In genomic region chr1:180541251-180541650, GRCm38 (mm10) we compare ENCODE assay signal across 16 mouse cellular contexts. TPM values are rescaled to one million over a fixed set of nuclear protein-coding genes. Genes with fewer than 3 reads are reported as not detected.
A peak's percentile ranks its signal among the peaks of the same experiment; 100 is the strongest.
DNase-seq lines count a peak whose midpoint lies in the region; ATAC-seq and TF ChIP-seq lines count a peak whose summit lies in the region.
"Had no signal": no experiment of that assay in that cellular context is flagged by ENCODE, and none has a peak within 500 bp of the region (broad histone marks: within the 10 kb centered on the region; RNA-seq: fewer than 3 reads in every experiment).

No protein-coding gene starts in this region.

- no peak for DNase-seq in hindbrain, postnatal 0 days (ENCODE audit: low spot score)
- no peak for DNase-seq in hindbrain, embryonic 10.5 days (ENCODE audit: low spot score)
- no peak for DNase-seq in midbrain, postnatal 0 days (ENCODE audit: low spot score)
- DNase-seq in stomach, postnatal 0 days (ENCODE audit: low spot score): no peak
- no peak for DNase-seq in layer of hippocampus, adult 11-12 months (ENCODE audit: low spot score)
- no peak for DNase-seq in heart, embryonic 10.5 days (ENCODE audit: low spot score)
- DNase-seq: adrenal gland, postnatal 10 days; gastrocnemius, postnatal 10 days; kidney, postnatal 4 days had no signal

- no peak for TF ChIP-seq EP300 in stomach, postnatal 0 days (optimal IDR thresholded peaks at IDR 0.05)

- peak overlapping the region; percentile 71 for H3K27ac ChIP-seq in hindbrain, postnatal 0 days
- H3K27ac ChIP-seq in hindbrain, embryonic 10.5 days: no peak overlapping the region
- H3K27ac ChIP-seq in midbrain, postnatal 0 days (ENCODE audit: low read depth, low read length): 0 out of 2 replicates have a peak overlapping the region, but pooled peaks have one; percentile 44
- H3K27ac ChIP-seq in midbrain, embryonic 13.5 days: no peak overlapping the region
- H3K27ac ChIP-seq in neural tube, embryonic 15.5 days (replicated peaks): peak overlapping the region; percentile 57
- H3K27ac ChIP-seq in stomach, postnatal 0 days (replicated peaks): peak overlapping the region; percentile 69
- no peak overlapping the region for H3K27ac ChIP-seq in heart, embryonic 10.5 days
- H3K27ac ChIP-seq: liver, embryonic 15.5 days; midbrain, embryonic 10.5 days had no signal

- H3K4me3 ChIP-seq in hindbrain, postnatal 0 days (ENCODE audit: low read length): no peak overlapping the region
- H3K4me3 ChIP-seq in hindbrain, embryonic 10.5 days: no peak overlapping the region
- H3K4me3 ChIP-seq in midbrain, postnatal 0 days (ENCODE audit: low read depth, low read length): no peak overlapping the region
- no peak overlapping the region for H3K4me3 ChIP-seq in midbrain, embryonic 13.5 days (replicated peaks)
- H3K4me3 ChIP-seq in neural tube, embryonic 15.5 days (replicated peaks): no peak overlapping the region
- H3K4me3 ChIP-seq in stomach, postnatal 0 days (ENCODE audit: low read depth, low read length): no peak overlapping the region
- no peak overlapping the region for H3K4me3 ChIP-seq in heart, embryonic 10.5 days
- H3K4me3 ChIP-seq: heart, embryonic 12.5 days; liver, embryonic 15.5 days; midbrain, embryonic 10.5 days had no signal

- no peak for TF ChIP-seq CTCF in hindbrain, postnatal 0 days (IDR thresholded peaks at IDR 0.05; ENCODE audit: low read depth)
- no peak for TF ChIP-seq CTCF in midbrain, postnatal 0 days (IDR thresholded peaks at IDR 0.05)
- TF ChIP-seq CTCF in stomach, postnatal 0 days (IDR thresholded peaks at IDR 0.05; ENCODE audit: low read depth): no peak

- H3K9ac ChIP-seq in hindbrain, postnatal 0 days (replicated peaks; ENCODE audit: low read length): no peak overlapping the region
- H3K9ac ChIP-seq in midbrain, postnatal 0 days (replicated peaks; ENCODE audit: low read length, poor library complexity, severe bottlenecking): no peak overlapping the region
- no peak overlapping the region for H3K9ac ChIP-seq in midbrain, embryonic 13.5 days (replicated peaks)
- H3K9ac ChIP-seq in neural tube, embryonic 15.5 days (replicated peaks): no peak overlapping the region
- H3K9ac ChIP-seq in stomach, postnatal 0 days (ENCODE audit: low read length): no peak overlapping the region
- H3K9ac ChIP-seq: heart, embryonic 12.5 days; liver, embryonic 15.5 days had no signal

- no peaks in the 10 kb centered on the region for H3K27me3 ChIP-seq in hindbrain, postnatal 0 days (ENCODE audit: insufficient read depth, low read length)
- H3K27me3 ChIP-seq in hindbrain, embryonic 10.5 days (ENCODE audit: insufficient read depth, poor library complexity, severe bottlenecking): peaks cover 3% of the 10 kb centered on the region
- H3K27me3 ChIP-seq in midbrain, postnatal 0 days (ENCODE audit: insufficient read depth, low read length): no peaks in the 10 kb centered on the region
- H3K27me3 ChIP-seq in midbrain, embryonic 13.5 days: no peaks in the 10 kb centered on the region
- H3K27me3 ChIP-seq in neural tube, embryonic 15.5 days (replicated peaks): no peaks in the 10 kb centered on the region
- no peaks in the 10 kb centered on the region for H3K27me3 ChIP-seq in stomach, postnatal 0 days (ENCODE audit: control insufficient read depth, insufficient read depth, low read length)
- H3K27me3 ChIP-seq in heart, embryonic 10.5 days (ENCODE audit: insufficient read depth, poor library complexity, severe bottlenecking): peaks cover 12% of the 10 kb centered on the region
- H3K27me3 ChIP-seq: liver, embryonic 15.5 days had no signal

- ATAC-seq in hindbrain, postnatal 0 days: 0 out of 2 replicates have a peak, but pooled peaks have one; percentile 14
- ATAC-seq in midbrain, postnatal 0 days (ENCODE audit: low FRiP score): no peak
- no peak for ATAC-seq in midbrain, embryonic 13.5 days
- ATAC-seq in neural tube, embryonic 15.5 days (ENCODE audit: low FRiP score): no peak
- no peak for ATAC-seq in stomach, postnatal 0 days (ENCODE audit: low FRiP score, low TSS enrichment)
- ATAC-seq: forebrain, embryonic 14.5 days; inflammation-experienced regulatory T-cells, adult 6 months had no signal

- 43% methylated on average over 2 of the region's 2 CpGs for WGBS in hindbrain, postnatal 0 days
- WGBS in hindbrain, embryonic 10.5 days: 41% methylated on average over 2 of the region's 2 CpGs
- 51% methylated on average over 2 of the region's 2 CpGs for WGBS in midbrain, postnatal 0 days
- WGBS in midbrain, embryonic 13.5 days: 40% methylated on average over 2 of the region's 2 CpGs
- WGBS in neural tube, embryonic 15.5 days: 52% methylated on average over 2 of the region's 2 CpGs
- WGBS in stomach, postnatal 0 days: 36% methylated on average over 2 of the region's 2 CpGs
- WGBS in heart, embryonic 10.5 days: 33% methylated on average over 2 of the region's 2 CpGs

- peaks cover 5% of the 10 kb centered on the region; the same call in 1 of the 2 replicates for H3K4me1 ChIP-seq in hindbrain, postnatal 0 days (ENCODE audit: insufficient read depth, low read length)
- H3K4me1 ChIP-seq in hindbrain, embryonic 10.5 days (replicated peaks): peaks cover 24% of the 10 kb centered on the region
- 0 out of 2 replicates have a peak, but pooled peaks cover 2% of the 10 kb centered on the region for H3K4me1 ChIP-seq in midbrain, postnatal 0 days (ENCODE audit: insufficient read depth, low read length)
- peaks cover 11% of the 10 kb centered on the region; the same call in 1 of the 2 replicates for H3K4me1 ChIP-seq in midbrain, embryonic 13.5 days (replicated peaks)
- H3K4me1 ChIP-seq in neural tube, embryonic 15.5 days: peaks cover 15% of the 10 kb centered on the region
- H3K4me1 ChIP-seq in stomach, postnatal 0 days (replicated peaks; ENCODE audit: control insufficient read depth, insufficient read depth): no peaks in the 10 kb centered on the region
- peaks cover 20% of the 10 kb centered on the region for H3K4me1 ChIP-seq in heart, embryonic 10.5 days
- H3K4me1 ChIP-seq: liver, embryonic 15.5 days had no signal

- no peak overlapping the region for H3K4me2 ChIP-seq in hindbrain, postnatal 0 days (ENCODE audit: low read depth, low read length)
- no peak overlapping the region for H3K4me2 ChIP-seq in midbrain, postnatal 0 days (ENCODE audit: low read depth, low read length, poor library complexity, severe bottlenecking)
- H3K4me2 ChIP-seq in midbrain, embryonic 13.5 days (replicated peaks): no peak overlapping the region
- no peak overlapping the region for H3K4me2 ChIP-seq in neural tube, embryonic 15.5 days
- no peak overlapping the region for H3K4me2 ChIP-seq in stomach, postnatal 0 days (replicated peaks; ENCODE audit: low read depth)
- H3K4me2 ChIP-seq: heart, embryonic 12.5 days; liver, embryonic 15.5 days had no signal

- H3K9me3 ChIP-seq in hindbrain, postnatal 0 days (ENCODE audit: low read length): no peaks in the 10 kb centered on the region
- H3K9me3 ChIP-seq in hindbrain, embryonic 10.5 days: no peaks in the 10 kb centered on the region
- H3K9me3 ChIP-seq in midbrain, postnatal 0 days (ENCODE audit: low read length): no peaks in the 10 kb centered on the region
- no peaks in the 10 kb centered on the region for H3K9me3 ChIP-seq in midbrain, embryonic 13.5 days
- H3K9me3 ChIP-seq in neural tube, embryonic 15.5 days (replicated peaks): no peaks in the 10 kb centered on the region
- no peaks in the 10 kb centered on the region for H3K9me3 ChIP-seq in stomach, postnatal 0 days (ENCODE audit: control insufficient read depth, low read length)
- no peaks in the 10 kb centered on the region for H3K9me3 ChIP-seq in heart, embryonic 10.5 days
- H3K9me3 ChIP-seq: liver, embryonic 15.5 days; midbrain, embryonic 10.5 days had no signal

- H3K36me3 ChIP-seq in hindbrain, postnatal 0 days (ENCODE audit: insufficient read depth, low read length): no peaks in the 10 kb centered on the region
- no peaks in the 10 kb centered on the region for H3K36me3 ChIP-seq in hindbrain, embryonic 10.5 days
- no peaks in the 10 kb centered on the region for H3K36me3 ChIP-seq in midbrain, postnatal 0 days (ENCODE audit: insufficient read depth, low read length)
- H3K36me3 ChIP-seq in midbrain, embryonic 13.5 days: no peaks in the 10 kb centered on the region
- no peaks in the 10 kb centered on the region for H3K36me3 ChIP-seq in neural tube, embryonic 15.5 days
- no peaks in the 10 kb centered on the region for H3K36me3 ChIP-seq in stomach, postnatal 0 days (ENCODE audit: control insufficient read depth, insufficient read depth, low read length)
- H3K36me3 ChIP-seq in heart, embryonic 10.5 days: no peaks in the 10 kb centered on the region
- H3K36me3 ChIP-seq: heart, embryonic 12.5 days; liver, embryonic 15.5 days; midbrain, embryonic 10.5 days had no signal

RNA-seq across cellular contexts. Expression of gene Parp1, which starts 27.5 kb away (rescaled TPM):
- total RNA-seq in hindbrain, postnatal 0 days (2014; rRNA removed): 74.0 and 76.1 TPM in 2 replicates
- polyA plus RNA-seq in hindbrain, postnatal 0 days (2015; fragmentation: Nextera tagmentation; extraction: Ambion mirVana): 53.4 and 57.5 TPM in 2 replicates
- 232 and 299 TPM in 2 replicates for polyA plus RNA-seq in hindbrain, embryonic 10.5 days (2016; fragmentation: Nextera tagmentation; extraction: Ambion mirVana)
- total RNA-seq in midbrain, postnatal 0 days (2014; rRNA removed): 65.9 and 66.3 TPM in 2 replicates
- 43.0 and 43.2 TPM in 2 replicates for polyA plus RNA-seq in midbrain, postnatal 0 days (2015; fragmentation: Nextera tagmentation; extraction: Ambion mirVana)
- polyA plus RNA-seq in midbrain, embryonic 13.5 days (2015; fragmentation: Nextera tagmentation; extraction: Ambion mirVana): 135 and 140 TPM in 2 replicates
- 89.1 and 93.8 TPM in 2 replicates for polyA plus RNA-seq in neural tube, embryonic 15.5 days (2015; fragmentation: Nextera tagmentation; extraction: Ambion mirVana)
- polyA plus RNA-seq in stomach, postnatal 0 days (2015; fragmentation: Nextera tagmentation; extraction: Ambion mirVana): 31.3 and 31.9 TPM in 2 replicates
- 152 and 186 TPM in 2 replicates for polyA plus RNA-seq in heart, embryonic 10.5 days (2016; fragmentation: Nextera tagmentation; extraction: Ambion mirVana)

RNA-seq across cellular contexts. Expression of gene Stum, which starts 57.9 kb away (rescaled TPM):
- total RNA-seq in hindbrain, postnatal 0 days (2014; rRNA removed): 105 and 114 TPM in 2 replicates
- polyA plus RNA-seq in hindbrain, postnatal 0 days (2015; fragmentation: Nextera tagmentation; extraction: Ambion mirVana): 19.9 and 20.6 TPM in 2 replicates
- polyA plus RNA-seq in hindbrain, embryonic 10.5 days (2016; fragmentation: Nextera tagmentation; extraction: Ambion mirVana): 3.1 and 8.2 TPM in 2 replicates
- 86.7 and 93.5 TPM in 2 replicates for total RNA-seq in midbrain, postnatal 0 days (2014; rRNA removed)
- polyA plus RNA-seq in midbrain, postnatal 0 days (2015; fragmentation: Nextera tagmentation; extraction: Ambion mirVana): 17.8 and 18.1 TPM in 2 replicates
- 1.6 and 1.7 TPM in 2 replicates for polyA plus RNA-seq in midbrain, embryonic 13.5 days (2015; fragmentation: Nextera tagmentation; extraction: Ambion mirVana)
- polyA plus RNA-seq in neural tube, embryonic 15.5 days (2015; fragmentation: Nextera tagmentation; extraction: Ambion mirVana): 21.8 and 23.5 TPM in 2 replicates
- 3.5 and 4.3 TPM in 2 replicates for polyA plus RNA-seq in stomach, postnatal 0 days (2015; fragmentation: Nextera tagmentation; extraction: Ambion mirVana)
- 0.26 and 0.64 TPM in 2 replicates for polyA plus RNA-seq in heart, embryonic 10.5 days (2016; fragmentation: Nextera tagmentation; extraction: Ambion mirVana)
- polyA plus RNA-seq: inflammation-experienced regulatory T-cells, adult 6 months had no signal

Comparison
In these comparisons a context has a peak if more than half of its experiments do, and no peak if none do; other contexts are left out.
1. H3K27ac ChIP-seq: peak in hindbrain, postnatal 0 days (single experiment), midbrain, postnatal 0 days (single experiment), neural tube, embryonic 15.5 days (single experiment) and stomach, postnatal 0 days (single experiment); none in hindbrain, embryonic 10.5 days (single experiment), midbrain, embryonic 13.5 days (single experiment) and heart, embryonic 10.5 days (single experiment).